Mouse (Mus musculus) limb, embryonic 14.5 days (tissue): ENCODE measurements around the gene Cdh3. TPM values are rescaled to one million over a fixed set of nuclear protein-coding genes. Genes with fewer than 3 reads are reported as not detected.

Experiments used
- ATAC-seq: fragments of 200-750 bp; cut with Nextera tagmentation; 2 replicates; pipeline ENCODE4 v1.8.0; 2017; ENCODE audit warnings: low read depth, moderate number of reproducible peaks, moderate TSS enrichment; ENCODE audit not compliant: low FRiP score
- DNase-seq: peaks from one replicate; pipeline ENCODE4 v3.0.0-alpha.2; 2015; ENCODE audit warnings: low spot score
- H3K27ac ChIP-seq: fragments of 300-500 bp; sonication (generic); replicated peaks from 2 replicates; pipeline ENCODE4 v1.5.1; 2014; ENCODE audit warnings: low read depth, mild to moderate bottlenecking, low read length, moderate library complexity, mixed read lengths
- H3K27me3 ChIP-seq: fragments of 300-500 bp; sonication (generic); 2 replicates; pipeline ENCODE4 v1.6.1; 2014; ENCODE audit warnings: low read length, mixed read lengths; ENCODE audit not compliant: control insufficient read depth, insufficient read depth
- H3K36me3 ChIP-seq: fragments of 300-500 bp; sonication (generic); 2 replicates; pipeline ENCODE4 v1.6.1; 2014; ENCODE audit warnings: mild to moderate bottlenecking, low read length, moderate library complexity, mixed read lengths; ENCODE audit not compliant: control insufficient read depth, insufficient read depth
- H3K4me1 ChIP-seq: fragments of 300-500 bp; sonication (generic); 2 replicates; pipeline ENCODE4 v1.6.1; 2014; ENCODE audit warnings: antibody characterized with exemption, low read length, mixed read lengths; ENCODE audit not compliant: control insufficient read depth, insufficient read depth
- H3K4me2 ChIP-seq: fragments of 300-500 bp; sonication (generic); replicated peaks from 2 replicates; pipeline ENCODE4 v1.6.1; 2014; ENCODE audit warnings: low read depth, mild to moderate bottlenecking, low read length, moderate library complexity; ENCODE audit not compliant: severe bottlenecking
- H3K4me3 ChIP-seq: fragments of 300-500 bp; sonication (generic); replicated peaks from 2 replicates; pipeline ENCODE4 v1.5.1; 2014; ENCODE audit warnings: low read length
- H3K9ac ChIP-seq: fragments of 300-500 bp; sonication (generic); 2 replicates; pipeline ENCODE4 v1.6.1; 2014; ENCODE audit warnings: mild to moderate bottlenecking, low read depth, low read length, moderate library complexity; ENCODE audit not compliant: severe bottlenecking
- H3K9me3 ChIP-seq: fragments of 300-500 bp; sonication (generic); 2 replicates; pipeline ENCODE4 v1.6.1; 2016; ENCODE audit warnings: low read length; ENCODE audit not compliant: control insufficient read depth
- POLR2A ChIP-seq: fragments of 200-500 bp; IDR thresholded peaks from 2 replicates; pipeline ENCODE4 v1.8.0; 2012; ENCODE audit warnings: inconsistent platforms, mild to moderate bottlenecking, moderate library complexity, borderline replicate concordance; ENCODE audit not compliant: insufficient read depth, insufficient read length; ENCODE audit errors: extremely low read depth
- WGBS: fragments of 180-500 bp; shearing (Covaris S2); extraction: QIAGEN DNeasy Blood & Tissue Kit; methylation state at CpG from one replicate; pipeline ENCODE4 v1.1.7; 2014; 5-methylcytosine and 5-hydroxymethylcytosine counted together
- polyA plus RNA-seq, 2 experiments: library from polyadenylated mRNA; depleted of rRNA in 1 of 2; stranded (reverse) in 1 of 2; unstranded in 1 of 2; fragments of >200 nt; fragmentation: Nextera tagmentation in 1 of 2; extraction: Ambion mirVana in 1 of 2; gene quantifications; 2 replicates each; pipeline versions ENCODE4 v1.2.1 to v1.2.3; 2012 to 2014

The Cdh3 gene
- polyA plus RNA-seq, 2 experiments: 23.0 to 49.5 TPM

GRCm38 (mm10) chr8:106534449-106534848 lies 23.8 kb downstream of the Cdh3 start:
- Histone ChIP-seq H3K4me2 (no peak overlapping the region), H3K9ac (no peak overlapping the region), H3K27ac (no peak overlapping the region), H3K4me3 (no peak overlapping the region), H3K4me1 (peaks cover 3% of the 10 kb centered on the region), H3K9me3 (no peaks in the 10 kb centered on the region), H3K27me3 (no peaks in the 10 kb centered on the region), H3K36me3 (peaks cover 52% of the 10 kb centered on the region)
- no peak for TF ChIP-seq POLR2A
- 0 out of 2 replicates have a peak, but pooled peaks have one; percentile 23 for ATAC-seq
- peak; percentile 72 for DNase-seq
- 43% methylated on average over 6 of the region's 6 CpGs for WGBS

GRCm38 (mm10) chr8:106535448-106535847 lies 24.8 kb downstream of the Cdh3 start:
- ATAC-seq (no peak), DNase-seq (no peak)
- no peaks in the 10 kb centered on the region for H3K9me3 ChIP-seq
- no peak for TF ChIP-seq POLR2A
- 75% methylated on average over 4 of the region's 4 CpGs for WGBS
- H3K27me3 ChIP-seq: no peaks in the 10 kb centered on the region
- H3K36me3 ChIP-seq: peaks cover 52% of the 10 kb centered on the region
- no peak overlapping the region for H3K9ac ChIP-seq
- no peak overlapping the region for H3K4me2 ChIP-seq
- no peak overlapping the region for H3K27ac ChIP-seq
- H3K4me3 ChIP-seq: no peak overlapping the region
- peaks cover 3% of the 10 kb centered on the region for H3K4me1 ChIP-seq

- Histone ChIP-seq H3K36me3 (peaks cover 66% of the 10 kb centered on the region), H3K4me2 (no peak overlapping the region), H3K4me1 (no peaks in the 10 kb centered on the region), H3K9ac (no peak overlapping the region), H3K9me3 (no peaks in the 10 kb centered on the region), H3K27ac (no peak overlapping the region), H3K27me3 (no peaks in the 10 kb centered on the region), H3K4me3 (no peak overlapping the region)
- ATAC-seq (no peak), DNase-seq (no peak)
- no peak for TF ChIP-seq POLR2A
- 29% methylated on average over 5 of the region's 5 CpGs for WGBS
Observed at GRCm38 (mm10) chr8:106539193-106539592, 28.5 kb downstream of the Cdh3 start.

GRCm38 (mm10) chr8:106541002-106541401 lies 30.3 kb downstream of the Cdh3 start:
- H3K4me2 ChIP-seq: no peak overlapping the region
- H3K4me3 ChIP-seq: no peak overlapping the region
- no peak overlapping the region for H3K27ac ChIP-seq
- H3K36me3 ChIP-seq: peaks cover 77% of the 10 kb centered on the region
- H3K9me3 ChIP-seq: no peaks in the 10 kb centered on the region
- DNase-seq: no peak
- no peak overlapping the region for H3K9ac ChIP-seq
- no peak for ATAC-seq
- WGBS: 85% methylated on average over 9 of the region's 11 CpGs
- TF ChIP-seq POLR2A: no peak
- H3K4me1 ChIP-seq: no peaks in the 10 kb centered on the region
- no peaks in the 10 kb centered on the region for H3K27me3 ChIP-seq

GRCm38 (mm10) chr8:106543043-106543442 lies 32.4 kb downstream of the Cdh3 start:
- Histone ChIP-seq H3K4me1 (no peaks in the 10 kb centered on the region), H3K27ac (no peak overlapping the region), H3K4me2 (no peak overlapping the region), H3K9me3 (no peaks in the 10 kb centered on the region), H3K36me3 (peaks cover 78% of the 10 kb centered on the region), H3K4me3 (no peak overlapping the region), H3K27me3 (no peaks in the 10 kb centered on the region), H3K9ac (no peak overlapping the region)
- no peak for TF ChIP-seq POLR2A
- no peak for DNase-seq
- no peak for ATAC-seq
- 29% methylated on average over 8 of the region's 8 CpGs for WGBS

- no peaks in the 10 kb centered on the region for H3K9me3 ChIP-seq
- DNase-seq (no peak), ATAC-seq (no peak)
- H3K4me3 ChIP-seq: no peak overlapping the region
- H3K27ac ChIP-seq: no peak overlapping the region
- no peaks in the 10 kb centered on the region for H3K4me1 ChIP-seq
- no peak overlapping the region for H3K9ac ChIP-seq
- 83% methylated on average over 2 of the region's 2 CpGs for WGBS
- no peaks in the 10 kb centered on the region for H3K27me3 ChIP-seq
- H3K36me3 ChIP-seq: peaks cover 65% of the 10 kb centered on the region
- no peak for TF ChIP-seq POLR2A
- no peak overlapping the region for H3K4me2 ChIP-seq
Observed at GRCm38 (mm10) chr8:106545149-106545548, 34.5 kb downstream of the Cdh3 start.
